Mouse (Mus musculus): ENCODE measurements around the gene Prdx1.

DNA sequence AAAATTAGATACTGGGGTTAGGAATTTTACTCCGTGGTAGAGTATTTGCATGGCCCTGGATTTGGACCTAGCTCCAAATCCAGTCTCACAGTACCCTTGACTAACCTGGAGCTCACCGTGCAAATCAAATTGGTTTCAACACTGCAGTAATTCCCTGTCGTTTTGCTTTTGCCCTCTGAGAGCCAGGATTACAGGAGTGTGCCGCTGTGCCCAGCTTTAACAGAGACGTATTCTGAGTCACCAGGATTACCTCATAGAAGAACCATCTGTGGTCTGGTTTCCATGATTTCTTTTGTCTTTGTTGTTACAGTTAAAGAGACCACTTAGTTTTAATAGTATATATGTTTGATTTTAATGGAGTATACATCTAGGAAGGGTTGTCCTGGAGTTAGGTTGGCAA lies 6.2 kb upstream of the Prdx1 start:
- no peak for TF ChIP-seq POLR2A (IDR thresholded peaks at IDR 0.05; ENCODE audit: low read depth, low read length)
- no peak for TF ChIP-seq CTCF (IDR thresholded peaks at IDR 0.05; ENCODE audit: extremely low read depth, insufficient read length, insufficient replicate concordance, low read depth, low read length)

Data from small intestine, adult 2 months (tissue).